Mouse (Mus musculus): Measurements from ENCODE around the gene Emc7. TPM values are rescaled to one million over a fixed set of nuclear protein-coding genes. Genes with fewer than 3 reads are reported as not detected.

The Emc7 gene
- polyA plus RNA-seq, 1 experiment from 2014 or later: 15.3 TPM

DNA sequence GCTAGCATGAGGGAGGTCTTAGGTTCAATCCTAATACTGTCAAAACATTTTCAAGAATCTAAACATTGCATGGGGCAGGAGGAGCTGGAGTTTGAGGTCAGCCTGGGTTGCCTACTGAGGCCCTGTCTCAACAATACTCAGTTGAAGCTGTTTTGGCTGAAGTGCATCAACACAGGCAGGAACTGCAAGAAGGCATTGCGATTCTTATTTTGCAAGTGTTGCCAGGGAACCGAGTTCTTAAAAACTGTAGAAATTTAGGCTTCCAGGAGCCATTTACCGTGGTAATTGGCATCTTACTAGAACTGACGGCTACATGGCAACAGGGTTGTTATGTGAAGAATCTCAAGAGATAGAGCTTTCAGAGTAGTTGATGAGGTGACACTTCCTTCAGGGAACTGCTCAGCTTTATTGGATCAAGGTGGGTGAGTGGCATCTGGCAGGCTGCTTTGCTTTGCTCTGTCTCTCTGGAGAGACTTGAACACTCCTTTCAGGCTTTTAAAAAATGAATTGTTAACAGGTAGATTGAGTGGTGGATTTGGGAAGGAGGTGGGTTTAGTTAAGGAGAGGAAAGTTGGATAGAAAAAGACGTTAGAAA, 52.1 kb downstream of the Emc7 start:
- WGBS (ENCODE audit: insufficient replicate concordance): 71% methylated on average over 5 of the region's 5 CpGs
- H3K4me3 ChIP-seq: no peak overlapping the region
- no peaks in the 10 kb centered on the region for H3K36me3 ChIP-seq
- H3K9me3 ChIP-seq (replicated peaks): no peaks in the 10 kb centered on the region
- no peaks in the 10 kb centered on the region for H3K27me3 ChIP-seq (replicated peaks)
- H3K27ac ChIP-seq: no peak overlapping the region
- no peak overlapping the region for H3K9ac ChIP-seq
- H3K4me1 ChIP-seq: peaks cover 40% of the 10 kb centered on the region
- no peak overlapping the region for H3K4me2 ChIP-seq
- no peak for ATAC-seq

DNA sequence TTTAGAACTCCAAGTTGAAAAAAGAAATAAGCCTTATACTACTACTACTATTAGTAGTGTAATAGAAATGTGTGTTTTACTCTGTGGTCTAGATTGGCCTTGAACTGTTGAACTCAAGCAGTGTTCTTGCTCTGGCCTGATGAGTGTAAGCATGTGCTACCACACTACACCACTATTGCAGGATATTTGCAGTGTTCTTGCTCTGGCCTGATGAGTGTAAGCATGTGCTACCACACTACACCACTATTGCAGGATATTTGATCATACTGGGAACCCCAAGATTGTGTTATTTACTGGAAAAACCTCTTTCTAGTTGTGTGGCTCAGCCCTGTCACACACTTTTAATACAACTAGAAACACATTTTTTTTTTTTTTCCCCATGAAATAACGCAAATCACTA, 52.6 kb downstream of the Emc7 start:
- Histone ChIP-seq H3K4me3 (no peak overlapping the region), H3K36me3 (no peaks in the 10 kb centered on the region), H3K9me3 (replicated peaks) (no peaks in the 10 kb centered on the region), H3K4me2 (no peak overlapping the region), H3K9ac (no peak overlapping the region), H3K27ac (no peak overlapping the region), H3K4me1 (peaks cover 40% of the 10 kb centered on the region), H3K27me3 (replicated peaks) (no peaks in the 10 kb centered on the region)
- 86% methylated on average over 1 of the region's 1 CpGs for WGBS (ENCODE audit: insufficient replicate concordance)
- ATAC-seq: no peak

DNA sequence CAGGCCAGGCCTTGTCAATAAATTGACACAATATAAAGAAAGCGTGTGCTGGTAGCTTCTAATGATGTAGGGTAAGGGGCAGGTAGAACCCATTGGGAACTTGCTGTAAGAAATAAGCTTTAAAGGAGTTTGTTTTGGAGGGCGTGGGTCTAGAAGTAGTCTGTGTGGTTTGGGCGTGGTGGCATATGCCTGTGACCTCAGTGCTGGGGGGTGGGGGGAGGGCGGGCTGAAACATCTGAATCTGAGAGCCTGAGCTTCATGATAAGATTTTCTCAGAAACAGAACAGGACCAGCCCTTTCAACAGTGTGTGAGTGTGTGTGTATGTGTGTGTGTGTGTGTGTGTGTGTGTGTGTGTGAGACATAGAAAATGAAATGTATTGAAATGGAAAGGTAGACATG, 55.3 kb downstream of the Emc7 start:
- Histone ChIP-seq H3K9ac (no peak overlapping the region), H3K9me3 (replicated peaks) (no peaks in the 10 kb centered on the region), H3K4me1 (peaks cover 40% of the 10 kb centered on the region), H3K27ac (peak overlapping the region; percentile 49; the same call in 1 of the 2 replicates), H3K27me3 (replicated peaks) (no peaks in the 10 kb centered on the region), H3K4me3 (peak overlapping the region; percentile 27), H3K36me3 (0 out of 2 replicates have a peak, but pooled peaks cover 3% of the 10 kb centered on the region), H3K4me2 (peak overlapping the region; percentile 62)
- ATAC-seq: peak; percentile 98
- WGBS (ENCODE audit: insufficient replicate concordance): 37% methylated on average over 4 of the region's 4 CpGs

DNA sequence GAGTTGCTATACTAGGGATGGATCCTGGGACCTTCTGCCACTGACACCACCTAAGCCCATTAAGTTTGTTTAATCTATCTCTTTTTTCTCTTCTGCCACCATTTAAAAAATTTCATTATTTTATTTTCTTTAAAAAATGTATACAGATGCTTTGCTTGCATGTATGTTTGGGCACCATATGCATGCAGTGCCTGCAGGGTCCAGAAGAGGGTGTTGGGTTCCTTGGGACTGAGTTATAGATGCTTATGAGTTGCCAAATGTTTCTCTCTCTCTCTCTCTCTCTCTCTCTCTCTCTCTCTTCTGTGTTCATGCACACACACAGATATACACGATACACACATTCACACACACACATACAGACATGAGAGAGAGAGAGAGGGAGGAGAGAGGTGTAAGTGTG, 58.2 kb downstream of the Emc7 start:
- H3K4me2 ChIP-seq: no peak overlapping the region
- peaks cover 30% of the 10 kb centered on the region for H3K4me1 ChIP-seq
- H3K9ac ChIP-seq: no peak overlapping the region
- H3K4me3 ChIP-seq: no peak overlapping the region
- WGBS (ENCODE audit: insufficient replicate concordance): 83% methylated on average over 1 of the region's 1 CpGs
- no peaks in the 10 kb centered on the region for H3K27me3 ChIP-seq (replicated peaks)
- peaks cover 6% of the 10 kb centered on the region; the same call in 1 of the 2 replicates for H3K36me3 ChIP-seq
- no peak for ATAC-seq
- no peaks in the 10 kb centered on the region for H3K9me3 ChIP-seq (replicated peaks)
- H3K27ac ChIP-seq: no peak overlapping the region

DNA sequence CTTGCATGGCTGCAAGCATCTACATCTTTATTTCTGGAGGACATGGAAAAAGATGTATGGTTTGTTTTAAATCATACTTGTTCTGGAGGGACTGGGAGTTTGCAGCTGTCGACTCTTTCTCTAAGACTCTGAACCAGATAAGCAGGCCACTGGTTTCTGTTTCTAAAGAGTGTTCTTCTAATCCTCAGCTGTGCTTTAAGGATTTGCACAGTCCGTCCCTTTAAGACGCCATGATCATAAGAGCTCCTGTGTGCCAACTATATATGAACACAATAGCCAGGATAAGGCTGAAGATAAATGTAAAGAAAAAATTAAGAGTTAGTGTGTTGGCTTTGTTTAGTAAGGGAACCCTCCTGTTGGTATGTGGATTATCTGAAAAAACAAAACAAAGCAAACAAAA, 61.9 kb downstream of the Emc7 start:
- Histone ChIP-seq H3K4me1 (peaks cover 19% of the 10 kb centered on the region; the same call in 1 of the 2 replicates), H3K4me2 (no peak overlapping the region), H3K36me3 (peaks cover 6% of the 10 kb centered on the region; the same call in 1 of the 2 replicates), H3K4me3 (no peak overlapping the region), H3K27ac (no peak overlapping the region), H3K27me3 (replicated peaks) (no peaks in the 10 kb centered on the region), H3K9me3 (replicated peaks) (no peaks in the 10 kb centered on the region), H3K9ac (no peak overlapping the region)
- ATAC-seq: no peak
- WGBS (ENCODE audit: insufficient replicate concordance): 63% methylated on average over 3 of the region's 3 CpGs

DNA sequence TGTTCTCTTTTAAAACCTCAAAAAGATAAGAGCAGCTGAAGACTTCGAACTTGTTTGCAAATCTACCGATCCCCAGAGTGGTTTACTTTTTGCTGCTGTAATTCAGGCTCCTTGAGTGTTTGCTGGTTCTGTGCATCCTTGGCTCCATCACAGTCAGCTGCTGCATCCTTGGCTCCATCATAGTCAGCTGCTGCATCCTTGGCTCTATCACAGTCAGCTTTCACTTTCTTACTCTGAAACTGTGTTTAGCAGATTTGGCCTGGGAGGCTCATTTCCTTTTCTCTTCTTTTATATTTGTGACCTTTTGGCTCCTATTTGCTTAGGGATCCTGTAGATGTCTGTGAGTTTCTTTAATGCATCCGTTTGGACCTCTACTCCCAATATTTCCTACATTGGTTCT, 62.4 kb downstream of the Emc7 start:
- H3K36me3 ChIP-seq: peaks cover 6% of the 10 kb centered on the region; the same call in 1 of the 2 replicates
- no peak overlapping the region for H3K4me3 ChIP-seq
- H3K9ac ChIP-seq: no peak overlapping the region
- H3K27me3 ChIP-seq (replicated peaks): no peaks in the 10 kb centered on the region
- H3K9me3 ChIP-seq (replicated peaks): no peaks in the 10 kb centered on the region
- 69% methylated on average over 3 of the region's 3 CpGs for WGBS (ENCODE audit: insufficient replicate concordance)
- no peak overlapping the region for H3K4me2 ChIP-seq
- peaks cover 19% of the 10 kb centered on the region; the same call in 1 of the 2 replicates for H3K4me1 ChIP-seq
- no peak overlapping the region for H3K27ac ChIP-seq
- no peak for ATAC-seq

DNA sequence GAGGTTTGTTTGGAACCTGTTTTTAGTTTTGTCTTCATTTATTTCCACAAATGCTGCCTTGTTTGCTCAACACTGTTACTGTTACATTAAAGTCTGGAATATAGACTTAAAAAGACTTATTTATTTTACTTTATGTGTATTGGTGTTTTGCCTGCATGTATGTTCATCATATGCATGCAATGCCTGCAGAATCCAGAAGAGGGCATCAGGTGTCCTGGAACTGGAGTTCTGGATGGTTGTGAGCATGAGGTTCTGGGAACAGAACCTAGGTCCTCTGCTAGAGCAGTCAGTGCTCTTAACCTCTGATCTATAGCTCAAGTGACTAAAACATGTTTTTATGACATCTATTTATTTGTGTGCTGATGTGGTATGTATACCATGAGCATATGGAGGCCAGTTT, 63.7 kb downstream of the Emc7 start:
- H3K27me3 ChIP-seq (replicated peaks): no peaks in the 10 kb centered on the region
- no peak for ATAC-seq
- peaks cover 19% of the 10 kb centered on the region; the same call in 1 of the 2 replicates for H3K4me1 ChIP-seq
- no peak overlapping the region for H3K4me3 ChIP-seq
- H3K36me3 ChIP-seq: peaks cover 6% of the 10 kb centered on the region; the same call in 1 of the 2 replicates
- no peaks in the 10 kb centered on the region for H3K9me3 ChIP-seq (replicated peaks)
- no peak overlapping the region for H3K9ac ChIP-seq
- H3K27ac ChIP-seq: no peak overlapping the region
- H3K4me2 ChIP-seq: no peak overlapping the region

DNA sequence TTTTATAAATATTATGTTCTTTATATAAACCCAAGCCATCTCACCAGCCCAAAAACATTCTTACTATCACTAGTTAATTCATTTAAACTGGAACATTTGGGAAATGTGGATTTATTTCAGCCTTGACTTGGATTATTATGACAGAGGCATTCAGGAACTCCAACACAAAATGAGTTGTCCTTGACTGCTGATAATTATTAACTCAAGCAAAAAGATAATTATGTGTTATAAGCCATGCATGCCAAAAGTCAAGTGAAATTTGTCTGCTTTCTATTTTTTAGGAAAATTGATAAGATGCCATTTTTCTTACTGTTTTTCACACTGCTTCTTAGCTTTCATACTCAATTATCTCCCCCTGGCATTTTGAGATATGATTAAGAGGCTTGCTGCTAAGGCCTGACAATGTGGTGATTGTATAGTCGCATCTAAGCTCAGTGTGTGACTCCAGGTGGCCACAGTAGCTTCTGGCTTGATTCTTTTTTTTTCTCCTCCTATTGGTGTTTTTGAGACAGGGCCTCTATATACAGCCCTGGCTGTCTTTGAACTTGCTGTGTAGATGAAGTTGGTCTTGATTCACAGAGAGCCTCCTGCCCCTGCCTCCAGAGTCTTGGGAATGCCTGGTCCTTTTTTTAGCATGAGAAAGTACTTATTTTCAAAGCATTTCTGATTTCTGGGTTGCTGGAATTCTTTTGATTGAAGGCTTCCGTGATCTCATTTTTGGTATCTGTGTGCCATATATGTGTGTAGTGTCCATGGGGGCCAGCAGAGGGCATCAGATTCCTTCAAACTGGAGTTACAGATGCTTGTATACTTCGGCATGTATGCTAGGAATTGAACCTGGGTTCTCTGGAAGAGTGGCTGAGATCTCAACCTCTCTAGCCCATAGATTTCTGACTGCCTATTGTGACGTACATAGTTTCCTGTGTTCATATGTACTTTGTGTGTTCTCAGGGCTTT, 66.0 kb downstream of the Emc7 start:
- WGBS (ENCODE audit: insufficient replicate concordance): 70% methylated on average over 4 of the region's 4 CpGs
- no peak for ATAC-seq

More for the DNA sequence above, 66.0 kb downstream of the Emc7 start:
- Histone ChIP-seq H3K27ac (no peak overlapping the region), H3K4me1 (peaks cover 19% of the 10 kb centered on the region; the same call in 1 of the 2 replicates), H3K4me2 (no peak overlapping the region), H3K27me3 (replicated peaks) (no peaks in the 10 kb centered on the region), H3K4me3 (no peak overlapping the region), H3K9me3 (replicated peaks) (no peaks in the 10 kb centered on the region), H3K36me3 (no peaks in the 10 kb centered on the region), H3K9ac (no peak overlapping the region)

Other genes with a start within 250 kb of the Emc7 start
- 5.9 TPM in 2 replicates for gene Lpcat4, start 215.5 kb upstream of the Emc7 start, polyA plus RNA-seq (2016; fragmentation: Nextera tagmentation; extraction: Ambion mirVana)
- gene Nutm1, start 195.7 kb upstream of the Emc7 start, polyA plus RNA-seq (2016; fragmentation: Nextera tagmentation; extraction: Ambion mirVana): not detected in 2 replicates
- 211 and 213 TPM in 2 replicates for gene Nop10, start 193.1 kb upstream of the Emc7 start, polyA plus RNA-seq (2016; fragmentation: Nextera tagmentation; extraction: Ambion mirVana)
- 7.0 and 7.4 TPM in 2 replicates for gene Slc12a6, start 189.2 kb upstream of the Emc7 start, polyA plus RNA-seq (2016; fragmentation: Nextera tagmentation; extraction: Ambion mirVana)
- gene Gm21985, start 188.7 kb upstream of the Emc7 start, polyA plus RNA-seq (2016; fragmentation: Nextera tagmentation; extraction: Ambion mirVana): not detected in 2 replicates
- gene Emc4, start 87.0 kb upstream of the Emc7 start, polyA plus RNA-seq (2016; fragmentation: Nextera tagmentation; extraction: Ambion mirVana): 50.6 and 53.4 TPM in 2 replicates
- 25.9 and 29.1 TPM in 2 replicates for gene Katnbl1, start 75.8 kb upstream of the Emc7 start, polyA plus RNA-seq (2016; fragmentation: Nextera tagmentation; extraction: Ambion mirVana)
- gene Chrm5, start 25.8 kb downstream of the Emc7 start, polyA plus RNA-seq (2016; fragmentation: Nextera tagmentation; extraction: Ambion mirVana): not detected in 2 replicates
- gene Aven, start 38.0 kb downstream of the Emc7 start, polyA plus RNA-seq (2016; fragmentation: Nextera tagmentation; extraction: Ambion mirVana): 14.2 TPM in 2 replicates

Measured in liver, embryonic 12.5 days (tissue).